Mouse (Mus musculus): ENCODE measurements around the gene Gsg1. TPM values are rescaled to one million over a fixed set of nuclear protein-coding genes. Genes with fewer than 3 reads are reported as not detected.

The Gsg1 gene
- polyA plus RNA-seq, 1 experiment from 2014 or later: 2.1 TPM

- no peaks in the 10 kb centered on the region for H3K36me3 ChIP-seq
- no peak overlapping the region for H3K4me3 ChIP-seq (replicated peaks)
- H3K4me2 ChIP-seq (replicated peaks): no peak overlapping the region
- no peak for ATAC-seq (ENCODE audit: insufficient number of reproducible peaks, low FRiP score, low TSS enrichment, low read depth)
- no peak overlapping the region for H3K27ac ChIP-seq (replicated peaks)
- 83% methylated on average over 6 of the region's 6 CpGs for WGBS
- H3K9ac ChIP-seq: no peak overlapping the region
- H3K4me1 ChIP-seq: no peaks in the 10 kb centered on the region
- H3K27me3 ChIP-seq: no peaks in the 10 kb centered on the region
- H3K9me3 ChIP-seq (replicated peaks): no peaks in the 10 kb centered on the region
These were observed 24.2 kb upstream of the Gsg1 start for GRCm38 (mm10) chr6:135278302-135278701.

DNA sequence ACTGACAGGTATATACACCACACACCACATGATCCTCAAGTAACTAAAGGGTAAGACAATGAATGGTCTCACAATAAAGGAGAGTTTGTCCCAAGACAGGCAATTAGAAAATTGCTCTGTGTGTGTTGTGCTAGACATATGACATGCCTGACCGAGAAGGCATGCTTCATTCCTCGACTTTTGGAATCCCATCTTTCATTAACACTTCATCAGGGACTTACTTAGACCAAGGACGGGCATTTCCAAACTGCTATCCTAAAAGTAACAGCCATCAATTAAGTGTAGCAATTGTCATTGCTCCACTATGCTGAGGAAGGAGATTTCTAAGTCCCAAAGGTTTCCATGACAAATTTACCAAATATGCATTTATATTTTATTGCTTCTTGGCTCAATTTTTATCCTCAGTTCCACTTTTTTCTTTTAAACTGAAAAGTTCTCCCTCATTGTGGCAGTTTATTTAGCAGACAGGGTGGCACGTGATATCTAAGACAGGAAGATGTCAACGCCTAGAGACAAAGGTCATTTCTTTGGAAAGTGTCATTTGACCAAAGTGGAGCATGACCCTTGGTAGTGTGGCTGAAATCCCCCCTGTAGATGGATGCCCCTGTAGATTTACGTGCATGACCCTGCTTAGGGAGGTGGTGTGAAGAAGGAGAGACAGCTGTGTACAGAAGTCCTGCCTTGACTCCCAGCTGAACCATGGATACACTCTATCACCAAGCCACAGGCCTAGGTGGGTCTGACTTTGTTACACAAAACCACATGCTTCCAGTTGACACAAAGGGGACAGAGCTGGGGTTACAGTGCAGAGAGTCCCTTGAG is 22.5 kb upstream of the Gsg1 start:
- Histone ChIP-seq H3K4me3 (replicated peaks) (no peak overlapping the region), H3K4me2 (replicated peaks) (no peak overlapping the region), H3K4me1 (no peaks in the 10 kb centered on the region), H3K27me3 (no peaks in the 10 kb centered on the region), H3K36me3 (no peaks in the 10 kb centered on the region), H3K9ac (no peak overlapping the region), H3K27ac (replicated peaks) (no peak overlapping the region), H3K9me3 (replicated peaks) (no peaks in the 10 kb centered on the region)
- 66% methylated on average over 6 of the region's 6 CpGs for WGBS
- ATAC-seq (ENCODE audit: insufficient number of reproducible peaks, low FRiP score, low TSS enrichment, low read depth): no peak

DNA sequence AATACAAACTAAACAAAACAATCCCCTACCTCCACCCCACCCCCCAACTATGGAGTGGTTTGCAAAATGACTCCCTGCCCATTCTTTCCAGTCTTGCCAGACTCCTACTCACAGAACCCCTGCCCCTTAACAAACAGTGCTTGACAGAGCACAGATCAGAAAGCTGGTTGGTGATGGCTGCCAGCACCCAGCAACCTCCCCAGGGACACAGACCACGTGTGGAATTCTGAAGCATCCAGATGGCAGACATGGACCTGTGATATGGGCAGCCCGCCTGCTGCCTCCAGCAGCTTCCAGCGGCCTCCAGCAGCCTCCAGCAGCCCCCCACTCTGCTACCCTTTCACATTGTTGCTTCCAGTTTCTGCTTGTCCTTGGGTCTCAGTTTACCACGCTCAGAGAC is 21.1 kb upstream of the Gsg1 start:
- 75% methylated on average over 4 of the region's 4 CpGs for WGBS
- no peaks in the 10 kb centered on the region for H3K9me3 ChIP-seq (replicated peaks)
- no peak for ATAC-seq (ENCODE audit: insufficient number of reproducible peaks, low FRiP score, low TSS enrichment, low read depth)
- H3K4me2 ChIP-seq (replicated peaks): no peak overlapping the region
- H3K36me3 ChIP-seq: no peaks in the 10 kb centered on the region
- H3K4me1 ChIP-seq: no peaks in the 10 kb centered on the region
- no peak overlapping the region for H3K9ac ChIP-seq
- H3K4me3 ChIP-seq (replicated peaks): no peak overlapping the region
- no peaks in the 10 kb centered on the region for H3K27me3 ChIP-seq
- no peak overlapping the region for H3K27ac ChIP-seq (replicated peaks)

DNA sequence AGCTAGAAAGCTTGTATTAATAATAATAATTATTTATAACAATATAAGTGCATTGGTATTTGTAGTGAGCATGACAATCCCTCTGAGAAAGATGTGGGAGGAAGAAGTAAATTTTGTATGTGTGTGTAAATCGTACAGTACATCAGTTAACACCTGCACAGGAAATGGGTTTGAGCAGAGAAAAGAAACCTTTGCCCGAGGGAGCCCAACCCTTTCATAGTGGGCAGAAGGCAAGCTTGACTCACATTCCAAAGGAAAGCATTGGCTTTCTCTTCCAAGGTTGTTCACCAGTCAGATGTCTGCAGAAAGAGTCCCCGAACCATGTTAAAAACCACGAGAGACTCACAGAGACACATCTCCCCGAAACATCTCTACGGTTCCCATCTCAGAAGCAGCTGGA is 18.9 kb upstream of the Gsg1 start:
- H3K9ac ChIP-seq: no peak overlapping the region
- H3K4me2 ChIP-seq (replicated peaks): no peak overlapping the region

GRCm38 (mm10) chr6:135271761-135272160 is 17.6 kb upstream of the Gsg1 start:
- H3K4me2 ChIP-seq (replicated peaks): no peak overlapping the region
- WGBS: 63% methylated on average over 2 of the region's 2 CpGs
- no peak for ATAC-seq (ENCODE audit: insufficient number of reproducible peaks, low FRiP score, low TSS enrichment, low read depth)

More for the DNA sequence above, 18.9 kb upstream of the Gsg1 start:
- no peaks in the 10 kb centered on the region for H3K27me3 ChIP-seq
- H3K27ac ChIP-seq (replicated peaks): no peak overlapping the region
- no peaks in the 10 kb centered on the region for H3K36me3 ChIP-seq
- H3K4me3 ChIP-seq (replicated peaks): no peak overlapping the region
- H3K9me3 ChIP-seq (replicated peaks): no peaks in the 10 kb centered on the region
- 81% methylated on average over 6 of the region's 6 CpGs for WGBS
- 0 out of 2 replicates have a peak, but pooled peaks cover 3% of the 10 kb centered on the region for H3K4me1 ChIP-seq
- ATAC-seq (ENCODE audit: insufficient number of reproducible peaks, low FRiP score, low TSS enrichment, low read depth): no peak

GRCm38 (mm10) chr6:135269626-135270025 is 15.5 kb upstream of the Gsg1 start:
- ATAC-seq (ENCODE audit: insufficient number of reproducible peaks, low FRiP score, low TSS enrichment, low read depth): no peak
- H3K9me3 ChIP-seq (replicated peaks): no peaks in the 10 kb centered on the region
- no peaks in the 10 kb centered on the region for H3K27me3 ChIP-seq
- H3K4me1 ChIP-seq: 0 out of 2 replicates have a peak, but pooled peaks cover 3% of the 10 kb centered on the region
- H3K27ac ChIP-seq (replicated peaks): no peak overlapping the region
- no peak overlapping the region for H3K4me3 ChIP-seq (replicated peaks)
- no peaks in the 10 kb centered on the region for H3K36me3 ChIP-seq
- no peak overlapping the region for H3K4me2 ChIP-seq (replicated peaks)
- no peak overlapping the region for H3K9ac ChIP-seq
- 42% methylated on average over 6 of the region's 6 CpGs for WGBS

More at GRCm38 (mm10) chr6:135271761-135272160, 17.6 kb upstream of the Gsg1 start:
- Histone ChIP-seq H3K4me1 (0 out of 2 replicates have a peak, but pooled peaks cover 3% of the 10 kb centered on the region), H3K36me3 (no peaks in the 10 kb centered on the region), H3K27me3 (no peaks in the 10 kb centered on the region), H3K9me3 (replicated peaks) (no peaks in the 10 kb centered on the region), H3K27ac (replicated peaks) (no peak overlapping the region), H3K9ac (no peak overlapping the region), H3K4me3 (replicated peaks) (no peak overlapping the region)

DNA sequence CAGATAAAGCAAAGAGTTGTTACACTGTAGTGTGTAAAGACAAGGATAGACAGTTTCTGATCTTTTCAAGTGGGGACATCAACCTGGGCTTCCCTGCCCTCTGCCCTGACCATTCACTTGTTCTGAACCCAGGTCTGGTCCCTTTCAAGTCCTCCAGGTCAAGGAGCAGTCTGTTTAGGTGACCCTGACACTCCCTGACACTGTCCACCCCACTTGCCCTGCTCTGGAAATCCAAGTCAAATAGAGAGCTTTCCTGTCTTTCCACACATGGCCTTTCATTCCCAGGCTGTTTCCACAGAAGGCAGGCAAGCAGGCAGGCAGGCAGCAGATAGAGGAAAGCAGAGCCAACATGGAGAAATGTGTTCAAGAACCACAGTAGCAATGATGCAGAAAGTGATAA is 14.2 kb upstream of the Gsg1 start:
- ATAC-seq (ENCODE audit: insufficient number of reproducible peaks, low FRiP score, low TSS enrichment, low read depth): no peak
- Histone ChIP-seq H3K27ac (replicated peaks) (no peak overlapping the region), H3K36me3 (no peaks in the 10 kb centered on the region)

DNA sequence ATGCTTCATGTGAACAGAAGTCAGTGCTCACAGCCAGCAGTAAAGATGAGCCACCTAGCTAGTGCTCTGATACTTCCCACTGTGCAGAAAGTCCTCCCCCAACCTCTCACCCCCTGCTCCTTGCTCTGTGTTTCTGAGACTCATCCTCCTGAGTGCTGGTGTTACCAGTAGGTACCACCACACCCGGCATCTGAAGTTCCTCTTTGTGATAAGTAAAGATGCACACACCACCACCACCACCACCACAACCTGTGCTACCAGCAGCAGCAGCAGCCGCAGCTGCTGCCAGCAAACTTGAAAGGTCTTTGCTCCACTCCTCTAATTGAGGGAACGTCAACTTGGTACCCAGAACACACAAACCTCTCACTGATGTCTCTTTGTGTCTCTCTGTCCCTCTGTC is 13.1 kb upstream of the Gsg1 start:
- H3K9ac ChIP-seq: no peak overlapping the region
- no peak for ATAC-seq (ENCODE audit: insufficient number of reproducible peaks, low FRiP score, low TSS enrichment, low read depth)
- H3K9me3 ChIP-seq (replicated peaks): no peaks in the 10 kb centered on the region
- H3K27ac ChIP-seq (replicated peaks): no peak overlapping the region
- H3K4me3 ChIP-seq (replicated peaks): no peak overlapping the region
- no peak overlapping the region for H3K4me2 ChIP-seq (replicated peaks)
- H3K27me3 ChIP-seq: no peaks in the 10 kb centered on the region
- no peaks in the 10 kb centered on the region for H3K36me3 ChIP-seq
- 69% methylated on average over 3 of the region's 3 CpGs for WGBS
- H3K4me1 ChIP-seq: 0 out of 2 replicates have a peak, but pooled peaks cover 3% of the 10 kb centered on the region

More for the DNA sequence above, 14.2 kb upstream of the Gsg1 start:
- Histone ChIP-seq H3K4me3 (replicated peaks) (no peak overlapping the region), H3K27me3 (no peaks in the 10 kb centered on the region), H3K9ac (no peak overlapping the region), H3K9me3 (replicated peaks) (no peaks in the 10 kb centered on the region), H3K4me1 (0 out of 2 replicates have a peak, but pooled peaks cover 3% of the 10 kb centered on the region), H3K4me2 (replicated peaks) (no peak overlapping the region)

DNA sequence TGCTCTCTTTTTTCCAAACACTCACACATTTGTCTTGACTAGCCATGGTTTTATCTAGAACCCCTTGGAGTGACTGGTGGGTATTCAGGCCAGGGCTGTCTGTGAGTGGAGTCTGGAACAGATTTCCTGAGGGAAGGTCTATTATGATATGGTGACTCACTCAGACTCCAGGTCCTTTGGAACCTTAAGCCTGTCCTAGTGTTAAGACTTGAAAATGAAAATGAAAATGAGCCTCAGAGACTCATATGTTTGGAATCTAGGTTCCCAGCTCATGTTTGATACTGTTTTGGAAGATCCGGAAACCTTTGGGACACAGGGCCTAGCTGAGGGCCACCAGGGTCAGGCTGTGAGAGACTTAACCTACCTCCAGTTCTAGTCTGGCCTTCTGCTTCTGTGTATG is 11.9 kb upstream of the Gsg1 start:
- Histone ChIP-seq H3K4me1 (0 out of 2 replicates have a peak, but pooled peaks cover 3% of the 10 kb centered on the region), H3K27me3 (no peaks in the 10 kb centered on the region), H3K27ac (replicated peaks) (no peak overlapping the region), H3K9ac (no peak overlapping the region), H3K9me3 (replicated peaks) (no peaks in the 10 kb centered on the region), H3K36me3 (no peaks in the 10 kb centered on the region), H3K4me3 (replicated peaks) (no peak overlapping the region), H3K4me2 (replicated peaks) (no peak overlapping the region)
- 86% methylated on average over 1 of the region's 1 CpGs for WGBS
- no peak for ATAC-seq (ENCODE audit: insufficient number of reproducible peaks, low FRiP score, low TSS enrichment, low read depth)

DNA sequence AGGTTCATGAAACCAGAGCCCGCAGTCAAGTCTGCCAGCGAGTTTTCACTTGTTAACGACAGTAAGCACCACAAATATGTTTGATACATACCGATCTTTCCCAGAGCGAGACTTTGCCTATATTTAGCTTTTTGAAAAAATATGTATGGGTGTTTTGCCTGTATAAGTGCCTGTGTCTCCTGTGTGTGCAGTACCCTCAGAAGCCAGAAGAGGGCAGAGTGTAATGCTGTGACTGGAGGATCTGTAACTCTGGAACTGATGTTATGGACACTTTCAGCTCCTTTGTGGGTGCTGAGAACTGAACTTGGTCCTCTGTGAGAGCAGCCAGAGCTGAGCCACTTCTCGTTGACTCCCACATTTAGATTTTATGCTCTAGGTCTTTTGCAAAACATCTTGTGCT is 10.0 kb upstream of the Gsg1 start:
- no peaks in the 10 kb centered on the region for H3K36me3 ChIP-seq
- WGBS: 79% methylated on average over 6 of the region's 6 CpGs
- no peak overlapping the region for H3K27ac ChIP-seq (replicated peaks)
- H3K4me2 ChIP-seq (replicated peaks): no peak overlapping the region
- H3K4me3 ChIP-seq (replicated peaks): no peak overlapping the region
- no peak for ATAC-seq (ENCODE audit: insufficient number of reproducible peaks, low FRiP score, low TSS enrichment, low read depth)
- no peak overlapping the region for H3K9ac ChIP-seq
- H3K4me1 ChIP-seq: 0 out of 2 replicates have a peak, but pooled peaks cover 3% of the 10 kb centered on the region
- no peaks in the 10 kb centered on the region for H3K9me3 ChIP-seq (replicated peaks)
- no peaks in the 10 kb centered on the region for H3K27me3 ChIP-seq

DNA sequence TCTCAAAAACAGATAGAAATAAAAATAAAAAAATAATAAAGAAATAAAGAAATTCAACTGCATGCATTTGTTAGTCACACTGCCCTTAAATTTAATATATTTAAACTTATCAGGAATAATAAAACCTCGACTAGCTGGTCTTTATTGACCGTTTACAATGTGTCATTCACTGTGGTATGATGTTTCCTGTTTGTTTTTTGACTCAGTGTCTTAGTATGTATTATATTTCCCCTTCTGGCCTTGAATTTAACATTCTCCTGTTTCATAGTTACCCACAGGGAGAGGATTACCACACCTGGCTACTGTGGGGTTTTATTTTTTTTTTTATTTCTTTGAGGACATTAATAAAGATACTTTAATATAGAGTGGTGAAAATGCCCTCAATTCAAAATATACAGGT is 8.4 kb upstream of the Gsg1 start:
- 52% methylated on average over 2 of the region's 2 CpGs for WGBS
- Histone ChIP-seq H3K4me3 (replicated peaks) (no peak overlapping the region), H3K4me1 (no peaks in the 10 kb centered on the region), H3K36me3 (no peaks in the 10 kb centered on the region), H3K9ac (no peak overlapping the region), H3K27me3 (no peaks in the 10 kb centered on the region), H3K27ac (replicated peaks) (no peak overlapping the region), H3K4me2 (replicated peaks) (no peak overlapping the region), H3K9me3 (replicated peaks) (no peaks in the 10 kb centered on the region)
- no peak for ATAC-seq (ENCODE audit: insufficient number of reproducible peaks, low FRiP score, low TSS enrichment, low read depth)

GRCm38 (mm10) chr6:135261124-135261523 is 7.0 kb upstream of the Gsg1 start:
- H3K4me3 ChIP-seq (replicated peaks): no peak overlapping the region
- H3K9me3 ChIP-seq (replicated peaks): no peaks in the 10 kb centered on the region
- H3K4me2 ChIP-seq (replicated peaks): no peak overlapping the region
- H3K27ac ChIP-seq (replicated peaks): no peak overlapping the region
- no peaks in the 10 kb centered on the region for H3K36me3 ChIP-seq
- ATAC-seq (ENCODE audit: insufficient number of reproducible peaks, low FRiP score, low TSS enrichment, low read depth): no peak
- no peak overlapping the region for H3K9ac ChIP-seq
- 86% methylated on average over 9 of the region's 9 CpGs for WGBS
- no peaks in the 10 kb centered on the region for H3K27me3 ChIP-seq
- no peaks in the 10 kb centered on the region for H3K4me1 ChIP-seq
